Mouse (Mus musculus) erythroblast, embryonic 14.5 days (primary cell): ENCODE measurements around the gene Ltn1.

Source experiments
- GATA1 ChIP-seq: IDR thresholded peaks from 2 replicates; pipeline ENCODE4 v1.6.1; 2012; ENCODE audit warnings: low read length, inconsistent platforms, mixed read lengths
- TAL1 ChIP-seq: IDR thresholded peaks from 3 replicates; pipeline ENCODE4 v1.6.1; 2012; ENCODE audit warnings: low read length, inconsistent platforms, mixed read lengths

- TF ChIP-seq GATA1 (no peak), TAL1 (no peak)
Measured at GRCm38 (mm10) chr16:87441089-87441488, 8.7 kb upstream of the Ltn1 start.
